Mouse (Mus musculus) C2C12 (cell line): ENCODE data around the gene Gm49383. TPM values are rescaled to one million over a fixed set of nuclear protein-coding genes. Genes with fewer than 3 reads are reported as not detected.
A peak's percentile ranks its signal among the peaks of the same experiment; 100 is the strongest.
"Not testable (repeated sequence)": the region's sequence is repeated elsewhere in the genome, so short reads cannot be mapped to it uniquely, and the experiment has no call there.

Source experiments
- H3K27me3 ChIP-seq: one replicate; pipeline ENCODE4 v1.6.1; 2011; ENCODE audit not compliant: control insufficient read depth, insufficient read depth, insufficient read length
- H3K36me3 ChIP-seq: one replicate; pipeline ENCODE4 v1.6.1; 2011; ENCODE audit not compliant: control insufficient read depth, insufficient read depth
- H3K4me3 ChIP-seq: one replicate; pipeline ENCODE4 v1.5.1; 2011; ENCODE audit warnings: mild to moderate bottlenecking, control low read depth; ENCODE audit not compliant: poor library complexity, insufficient read depth, severe bottlenecking
- H3K79me2 ChIP-seq: one replicate; pipeline ENCODE4 v1.6.1; 2011; ENCODE audit not compliant: control insufficient read depth, insufficient read depth
- H3K79me3 ChIP-seq: one replicate; pipeline ENCODE4 v1.6.1; 2011; ENCODE audit warnings: low read depth, control low read depth
- H3ac ChIP-seq: one replicate; pipeline ENCODE3; 2011; ENCODE audit warnings: low read depth; ENCODE audit not compliant: control insufficient read depth, insufficient read length
- CEBPB ChIP-seq: IDR thresholded peaks from one replicate; pipeline ENCODE4 v1.6.1; 2011; ENCODE audit warnings: low read depth, mild to moderate bottlenecking, control low read depth, moderate library complexity
- CTCF ChIP-seq: IDR thresholded peaks from one replicate; pipeline ENCODE4 v1.5.1; 2011; ENCODE audit not compliant: control insufficient read depth, insufficient read depth, insufficient read length
- FOSL1 ChIP-seq: IDR thresholded peaks from one replicate; pipeline ENCODE4 v1.8.0; 2011; ENCODE audit warnings: mild to moderate bottlenecking, low read length; ENCODE audit not compliant: poor library complexity, insufficient read depth, severe bottlenecking
- MAX ChIP-seq: IDR thresholded peaks from one replicate; pipeline ENCODE4 v1.6.1; 2011; ENCODE audit warnings: mild to moderate bottlenecking, control low read depth
- MYOD1 ChIP-seq: IDR thresholded peaks from one replicate; pipeline ENCODE4 v1.6.1; 2011; ENCODE audit warnings: low read depth; ENCODE audit not compliant: control insufficient read depth, insufficient read length
- MYOG ChIP-seq: IDR thresholded peaks from one replicate; pipeline ENCODE4 v1.6.1; 2011; ENCODE audit not compliant: control insufficient read depth, insufficient read length; ENCODE audit errors: extremely low read depth
- USF1 ChIP-seq: IDR thresholded peaks from one replicate; pipeline ENCODE4 v1.6.1; 2011; ENCODE audit warnings: low read depth, mild to moderate bottlenecking, control low read depth, moderate library complexity
- polyA plus RNA-seq: library from polyadenylated mRNA; unstranded; fragments of >200 nt; fragmentation: generic; extraction: Trizol; gene quantifications from one replicate; pipeline ENCODE4 v1.2.1, GENCODE M21; 2012; ENCODE audit warnings: missing spikeins

The Gm49383 gene
- polyA plus RNA-seq, 1 experiment, result 15.4 TPM

DNA sequence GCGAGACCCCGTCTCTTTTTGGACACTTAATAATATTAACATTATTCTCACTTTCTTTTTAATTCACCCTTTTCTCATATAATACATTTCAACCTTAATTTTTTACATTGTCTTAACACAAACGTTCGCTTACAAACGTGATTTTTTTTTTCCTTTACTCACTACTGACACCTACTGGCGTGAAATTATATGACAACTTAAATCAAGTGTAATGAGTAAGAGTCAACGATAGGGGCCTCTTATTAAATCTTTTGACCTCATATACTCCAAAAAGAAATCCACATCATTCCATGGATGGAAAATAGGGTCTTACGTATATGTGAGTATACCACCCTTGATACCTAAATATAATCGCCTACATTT, 37.3 kb downstream of the Gm49383 start:
- TF ChIP-seq MAX (no peak), FOSL1 (no peak), MYOG (no peak), CTCF (no peak), MYOD1 (no peak), CEBPB (no peak), USF1 (no peak)
- Histone ChIP-seq H3K4me3 (no peak overlapping the region), H3ac (no peak overlapping the region), H3K36me3 (peaks cover 29% of the 10 kb centered on the region), H3K79me2 (peaks cover 22% of the 10 kb centered on the region), H3K79me3 (peaks cover 12% of the 10 kb centered on the region), H3K27me3 (no peaks in the 10 kb centered on the region)

DNA sequence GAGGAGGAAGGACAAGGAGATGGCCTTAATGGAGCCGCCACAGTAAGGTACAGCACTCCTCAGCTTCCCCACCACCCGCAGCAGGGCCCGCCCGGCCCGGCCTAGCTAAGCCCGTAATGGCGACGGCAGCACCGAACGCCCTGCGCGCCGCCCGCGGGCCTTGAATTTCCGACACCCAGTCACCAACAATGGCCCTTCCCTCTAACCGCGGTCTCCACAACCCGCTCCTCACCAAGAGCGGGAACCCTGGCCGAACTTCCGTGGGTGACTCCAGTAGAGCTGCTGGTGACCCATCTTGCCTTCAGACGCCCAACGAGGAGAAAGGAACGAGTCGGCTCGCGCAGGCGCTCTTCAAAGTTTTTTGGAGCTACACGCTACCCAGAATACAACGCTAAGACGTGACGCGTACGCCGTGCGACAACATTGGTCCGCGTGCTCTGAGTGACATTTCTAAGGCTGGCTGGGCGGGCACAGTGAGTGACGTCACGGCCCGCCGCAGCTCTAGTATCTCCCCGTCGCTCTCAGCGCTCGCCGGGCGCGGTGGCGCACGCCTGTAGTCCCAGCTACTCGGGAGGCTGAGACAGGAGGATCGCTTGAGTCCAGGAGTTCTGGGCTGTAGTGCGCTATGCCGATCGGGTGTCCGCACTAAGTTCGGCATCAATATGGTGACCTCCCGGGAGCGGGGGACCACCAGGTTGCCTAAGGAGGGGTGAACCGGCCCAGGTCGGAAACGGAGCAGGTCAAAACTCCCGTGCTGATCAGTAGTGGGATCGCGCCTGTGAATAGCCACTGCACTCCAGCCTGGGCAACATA, 37.9 kb downstream of the Gm49383 start, which contains the start of gene Rps29:
Gene Rps29, minus strand, starts transcription at position 422 of the 813 bp plus-strand sequence.
- peaks cover 12% of the 10 kb centered on the region for H3K79me3 ChIP-seq
- peak within 1 kb of the TSS; percentile 73 for H3K4me3 ChIP-seq
- peaks cover 29% of the 10 kb centered on the region for H3K36me3 ChIP-seq
- peaks cover 22% of the 10 kb centered on the region for H3K79me2 ChIP-seq
- not testable (repeated sequence) for H3K27me3 ChIP-seq
- peak within 1 kb of the TSS; percentile 94 for H3ac ChIP-seq
- peak; percentile 75 for TF ChIP-seq MAX

DNA sequence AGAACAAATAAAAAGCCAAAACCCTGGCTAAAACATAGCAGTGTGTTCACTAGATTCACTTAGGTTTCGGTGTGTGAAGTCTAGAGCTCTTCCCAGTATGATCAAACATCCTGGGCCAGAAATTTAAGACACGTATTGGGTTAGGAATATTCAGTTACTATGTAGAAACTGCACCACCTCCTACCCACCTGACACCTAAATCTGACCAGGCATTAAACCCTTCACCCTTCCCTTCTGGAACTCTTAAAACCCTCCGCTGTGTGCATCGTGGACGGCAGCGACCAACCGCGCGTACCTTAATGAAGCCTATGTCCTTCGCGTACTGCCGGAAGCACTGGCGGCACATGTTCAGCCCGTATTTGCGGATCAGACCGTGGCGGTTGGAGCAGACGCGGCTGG, 38.5 kb downstream of the Gm49383 start:
- TF ChIP-seq FOSL1, result no peak
- no peak for TF ChIP-seq MYOG
- TF ChIP-seq CTCF, result no peak
- Histone ChIP-seq H3K4me3 (peak overlapping the region; percentile 73), H3K79me2 (peaks cover 22% of the 10 kb centered on the region), H3ac (peak overlapping the region; percentile 94), H3K79me3 (peaks cover 12% of the 10 kb centered on the region), H3K36me3 (peaks cover 29% of the 10 kb centered on the region), H3K27me3 (no peaks in the 10 kb centered on the region)

DNA sequence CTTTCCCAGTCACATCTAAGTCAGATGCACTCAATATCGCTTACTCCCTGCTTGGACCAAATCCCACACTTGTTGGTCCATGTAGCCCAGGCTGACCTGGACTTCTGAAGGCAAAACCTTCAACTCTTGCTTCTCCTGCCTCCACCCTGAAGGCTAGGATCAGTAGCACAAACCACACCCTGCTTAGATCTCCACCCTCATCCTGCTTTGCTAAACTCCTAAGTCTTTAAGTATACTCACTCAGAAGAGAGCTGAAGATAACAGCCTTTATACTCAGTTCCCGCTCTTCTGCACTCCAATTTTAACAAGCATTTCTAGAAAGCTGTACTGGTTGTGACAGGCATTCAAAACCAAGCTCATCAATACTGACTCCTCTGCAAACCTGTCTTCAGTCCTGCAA, 39.8 kb downstream of the Gm49383 start:
- Histone ChIP-seq H3K79me2 (peaks cover 22% of the 10 kb centered on the region), H3ac (no peak overlapping the region), H3K4me3 (no peak overlapping the region), H3K36me3 (peaks cover 29% of the 10 kb centered on the region), H3K27me3 (no peaks in the 10 kb centered on the region), H3K79me3 (peaks cover 12% of the 10 kb centered on the region)
- TF ChIP-seq FOSL1 (no peak), MAX (no peak), CEBPB (no peak), USF1 (no peak)

DNA sequence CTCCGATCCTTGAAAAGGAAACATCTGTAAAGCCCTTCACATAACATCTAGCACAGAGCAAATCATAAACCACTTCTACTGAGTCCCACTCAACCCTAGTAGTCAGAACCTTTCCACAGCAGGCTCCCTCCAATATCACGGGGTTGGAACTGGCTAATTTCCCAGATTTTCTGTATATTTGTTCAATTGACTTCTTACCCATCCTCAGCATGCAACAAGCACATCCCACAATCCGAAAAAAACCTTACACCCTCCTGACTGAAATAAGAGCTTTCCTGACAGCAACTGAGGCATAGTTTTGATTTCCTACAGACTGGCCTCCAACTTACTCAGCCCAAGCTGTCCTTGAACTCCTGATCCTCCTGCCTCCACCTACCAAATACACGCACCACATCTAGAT, 40.5 kb downstream of the Gm49383 start:
- peaks cover 12% of the 10 kb centered on the region for H3K79me3 ChIP-seq
- H3K79me2 ChIP-seq, result peaks cover 22% of the 10 kb centered on the region
- no peaks in the 10 kb centered on the region for H3K27me3 ChIP-seq
- TF ChIP-seq MAX, result no peak
- no peak for TF ChIP-seq CEBPB
- no peak for TF ChIP-seq FOSL1
- no peak for TF ChIP-seq MYOD1
- no peak for TF ChIP-seq CTCF
- TF ChIP-seq MYOG, result no peak
- TF ChIP-seq USF1, result no peak
- H3K4me3 ChIP-seq, result no peak overlapping the region
- H3ac ChIP-seq, result no peak overlapping the region
- peaks cover 29% of the 10 kb centered on the region for H3K36me3 ChIP-seq

DNA sequence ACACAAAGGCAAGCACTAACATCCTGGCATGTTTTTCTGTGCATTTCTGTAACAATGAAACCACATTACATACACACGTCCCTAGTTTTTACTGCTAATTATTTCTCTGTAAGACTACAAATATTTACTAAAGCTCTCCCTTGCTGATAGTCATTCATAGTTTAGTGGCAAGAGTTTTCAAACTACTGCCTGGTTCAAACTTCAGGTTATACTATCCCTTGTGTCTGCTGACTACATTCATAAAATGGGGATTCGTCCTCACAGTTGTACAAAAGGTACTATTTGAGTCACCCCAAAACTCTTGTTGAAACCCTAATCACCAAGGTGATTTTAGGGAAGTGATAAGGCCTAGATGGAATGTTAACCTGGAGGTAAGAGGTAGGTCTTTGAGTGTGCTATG, 41.0 kb downstream of the Gm49383 start:
- Histone ChIP-seq H3K79me3 (peaks cover 12% of the 10 kb centered on the region), H3K4me3 (no peak overlapping the region), H3ac (no peak overlapping the region), H3K36me3 (peaks cover 29% of the 10 kb centered on the region), H3K27me3 (no peaks in the 10 kb centered on the region), H3K79me2 (peaks cover 22% of the 10 kb centered on the region)
- TF ChIP-seq CEBPB, result no peak
- no peak for TF ChIP-seq MAX
- TF ChIP-seq MYOD1, result no peak
- TF ChIP-seq FOSL1, result no peak
- no peak for TF ChIP-seq CTCF
- no peak for TF ChIP-seq USF1
- TF ChIP-seq MYOG, result no peak
